Mouse (Mus musculus) hindbrain, embryonic 16.5 days (tissue): ENCODE results near the gene Asb9. TPM values are rescaled to one million over a fixed set of nuclear protein-coding genes. Genes with fewer than 3 reads are reported as not detected.

Source experiments
- ATAC-seq: fragments of 200-750 bp; cut with Nextera tagmentation; 2 replicates; pipeline ENCODE4 v1.8.0; 2017; ENCODE audit warnings: moderate TSS enrichment, moderate library complexity
- H3K27ac ChIP-seq: fragments of 300-500 bp; sonication (generic); 2 replicates; pipeline ENCODE4 v1.5.1; 2014; ENCODE audit warnings: low read depth, mild to moderate bottlenecking, control low read depth, low read length, moderate library complexity
- H3K27me3 ChIP-seq: fragments of 300-500 bp; sonication (generic); replicated peaks from 2 replicates; pipeline ENCODE4 v1.6.1; 2014; ENCODE audit warnings: low read length; ENCODE audit not compliant: control insufficient read depth, insufficient read depth
- H3K36me3 ChIP-seq: fragments of 300-500 bp; sonication (generic); 2 replicates; pipeline ENCODE4 v1.6.1; 2014; ENCODE audit warnings: mild to moderate bottlenecking, low read length, moderate library complexity, mixed read lengths; ENCODE audit not compliant: control insufficient read depth, insufficient read depth
- H3K4me1 ChIP-seq: fragments of 300-500 bp; sonication (generic); 2 replicates; pipeline ENCODE4 v1.6.1; 2014; ENCODE audit warnings: low read depth, low read length; ENCODE audit not compliant: control insufficient read depth, insufficient read depth
- H3K4me2 ChIP-seq: fragments of 300-500 bp; sonication (generic); 2 replicates; pipeline ENCODE4 v1.6.1; 2014; ENCODE audit warnings: mild to moderate bottlenecking, low read length, control low read depth, moderate library complexity
- H3K4me3 ChIP-seq: fragments of 300-500 bp; sonication (generic); 2 replicates; pipeline ENCODE4 v1.5.1; 2014; ENCODE audit warnings: mild to moderate bottlenecking, low read length, control low read depth, moderate library complexity
- H3K9ac ChIP-seq: fragments of 300-500 bp; sonication (generic); 2 replicates; pipeline ENCODE4 v1.6.1; 2014; ENCODE audit warnings: low read depth, mild to moderate bottlenecking, control low read depth, low read length, moderate library complexity
- H3K9me3 ChIP-seq: fragments of 300-500 bp; sonication (generic); 2 replicates; pipeline ENCODE4 v1.6.1; 2014; ENCODE audit warnings: mild to moderate bottlenecking, low read length, moderate library complexity; ENCODE audit not compliant: control insufficient read depth
- WGBS: fragments of 180-500 bp; shearing (Covaris S2); extraction: QIAGEN DNeasy Blood & Tissue Kit; methylation state at CpG from one replicate; pipeline ENCODE4 v1.1.7; 2014; 5-methylcytosine and 5-hydroxymethylcytosine counted together
- polyA plus RNA-seq: library from polyadenylated mRNA; unstranded; fragments of >200 nt; fragmentation: Nextera tagmentation; extraction: Ambion mirVana; gene quantifications from 2 replicates; pipeline ENCODE4 v1.2.1, GENCODE M21; 2015

Gene Asb9
- polyA plus RNA-seq, 1 experiment from 2014 or later: not detected

DNA sequence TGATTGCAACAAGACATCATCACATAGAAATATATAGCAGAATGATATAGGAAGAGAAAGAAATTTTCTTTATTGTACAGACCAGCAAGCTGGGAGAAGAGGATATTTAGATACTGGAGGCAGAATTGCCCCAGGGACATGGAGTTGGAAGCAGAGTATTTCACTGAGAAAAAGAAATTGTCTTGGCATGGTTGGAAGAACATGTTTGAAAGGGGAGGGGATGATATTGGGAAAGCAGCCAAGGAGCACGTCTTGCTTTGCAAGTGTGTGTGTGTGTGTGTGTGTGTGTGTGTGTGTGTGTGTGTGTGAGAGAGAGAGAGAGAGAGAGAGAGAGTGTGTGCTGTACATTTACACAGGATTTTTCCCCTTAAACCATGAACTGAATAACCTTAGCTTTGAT is 64.1 kb downstream of the Asb9 start:
- Histone ChIP-seq H3K4me2 (no peak overlapping the region), H3K4me3 (no peak overlapping the region), H3K27ac (no peak overlapping the region), H3K9ac (no peak overlapping the region), H3K4me1 (no peaks in the 10 kb centered on the region), H3K36me3 (no peaks in the 10 kb centered on the region), H3K9me3 (no peaks in the 10 kb centered on the region), H3K27me3 (no peaks in the 10 kb centered on the region)
- ATAC-seq: no peak
- WGBS: 52% methylated on average over 1 of the region's 1 CpGs

DNA sequence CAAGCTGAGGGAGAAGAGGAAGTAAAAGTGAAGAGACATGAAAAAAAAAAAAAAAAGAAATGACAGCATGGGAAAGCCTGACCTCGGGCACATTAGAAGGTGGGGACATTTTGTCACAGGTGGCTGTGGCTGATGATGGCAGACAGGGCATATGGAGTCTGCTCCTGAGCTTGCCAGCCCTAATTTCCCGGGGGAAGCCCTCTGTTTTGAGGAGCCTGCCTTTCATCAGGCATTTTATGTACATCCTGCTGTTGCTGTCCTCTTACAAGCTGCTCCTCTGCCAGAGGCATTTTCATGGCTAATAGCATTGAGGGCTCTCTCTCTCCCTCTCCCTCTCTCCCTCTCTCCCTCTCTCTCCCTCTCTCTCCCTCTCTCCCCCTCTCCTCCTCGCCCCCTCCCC is 70.8 kb downstream of the Asb9 start:
- Histone ChIP-seq H3K9me3 (no peaks in the 10 kb centered on the region), H3K27ac (no peak overlapping the region), H3K36me3 (no peaks in the 10 kb centered on the region), H3K4me2 (no peak overlapping the region), H3K27me3 (no peaks in the 10 kb centered on the region), H3K4me3 (no peak overlapping the region), H3K4me1 (no peaks in the 10 kb centered on the region), H3K9ac (no peak overlapping the region)
- 39% methylated on average over 3 of the region's 3 CpGs for WGBS
- peak; percentile 73 for ATAC-seq

Other genes with a start within 250 kb of the Asb9 start
- gene Bmx, start 248.1 kb upstream of the Asb9 start, polyA plus RNA-seq: 0.41 and 0.69 TPM in 2 replicates
- gene Pir, start 237.0 kb upstream of the Asb9 start, polyA plus RNA-seq: 4.6 and 5.7 TPM in 2 replicates
- gene Vegfd, start 132.9 kb upstream of the Asb9 start, polyA plus RNA-seq: 0.41 and 0.43 TPM in 2 replicates
- gene Piga, start 86.5 kb upstream of the Asb9 start, polyA plus RNA-seq: 4.7 and 5.2 TPM in 2 replicates
- gene Asb11, start 69.3 kb upstream of the Asb9 start, polyA plus RNA-seq: not detected in 2 replicates